Comparison of ENCODE assay signal across 8 mouse cellular contexts in genomic region chr8:120046258-120047020, GRCm38 (mm10). TPM values are rescaled to one million over a fixed set of nuclear protein-coding genes. Genes with fewer than 3 reads are reported as not detected.
DNase-seq lines count a peak whose midpoint lies in the region; ATAC-seq and TF ChIP-seq lines count a peak whose summit lies in the region.

No protein-coding gene starts in this region.

- peak; percentile 77; the same call in 1 of the 2 replicates for TF ChIP-seq EP300 in heart, postnatal 0 days (IDR thresholded peaks at IDR 0.05; ENCODE audit: low read depth)

- no peak overlapping the region for H3K9ac ChIP-seq in forebrain, embryonic 16.5 days (replicated peaks; ENCODE audit: low read depth, low read length)
- no peak overlapping the region for H3K9ac ChIP-seq in heart, postnatal 0 days (replicated peaks; ENCODE audit: low read depth, low read length)

- no peaks in the 10 kb centered on the region for H3K36me3 ChIP-seq in forebrain, embryonic 16.5 days (ENCODE audit: control insufficient read depth, insufficient read depth)
- H3K36me3 ChIP-seq in heart, postnatal 0 days (replicated peaks; ENCODE audit: control insufficient read depth, insufficient read depth, low read length): no peaks in the 10 kb centered on the region

- peak; percentile 76 for ATAC-seq in forebrain, embryonic 16.5 days
- peak; percentile 89 for ATAC-seq in heart, postnatal 0 days (ENCODE audit: insufficient read depth, low read depth)

- TF ChIP-seq CTCF in bone marrow, adult 2 months (IDR thresholded peaks at IDR 0.05; ENCODE audit: control insufficient read depth, insufficient read depth, low read length): no peak
- no peak for TF ChIP-seq CTCF in heart, postnatal 0 days (IDR thresholded peaks at IDR 0.05; ENCODE audit: low read depth)

- no peaks in the 10 kb centered on the region for H3K27me3 ChIP-seq in forebrain, embryonic 16.5 days (replicated peaks; ENCODE audit: control insufficient read depth, insufficient read depth, low read length)
- peaks cover 5% of the 10 kb centered on the region; the same call in 1 of the 2 replicates for H3K27me3 ChIP-seq in heart, postnatal 0 days (ENCODE audit: control insufficient read depth, insufficient read depth, low read length)

- DNase-seq in 3134 (ENCODE audit: extremely low read depth, insufficient read length, low spot score): peak; percentile 79
- DNase-seq in heart, postnatal 0 days (ENCODE audit: low spot score): peak; percentile 81
- peak; percentile 61 for DNase-seq in layer of hippocampus, adult 9-10 months (ENCODE audit: low spot score)
- DNase-seq in lung, postnatal 14 days: peak; percentile 69
- peak; percentile 39 to 85 for DNase-seq in urinary bladder, adult 18-20 months (ENCODE audit: low spot score in 2 of 2)
- no peak for DNase-seq in natural killer cell, adult 2 months (ENCODE audit: low spot score in 2 of 2)

- peak overlapping the region; percentile 25 for H3K27ac ChIP-seq in bone marrow, adult 2 months (ENCODE audit: control insufficient read depth, insufficient read depth, low read depth, low read length, poor library complexity)
- H3K27ac ChIP-seq in forebrain, embryonic 16.5 days (ENCODE audit: low read length): peak overlapping the region; percentile 56
- H3K27ac ChIP-seq in heart, postnatal 0 days (ENCODE audit: low read depth): peak overlapping the region; percentile 60

- WGBS in bone marrow, adult 2 months: 81% methylated on average over 14 of the region's 14 CpGs
- 58% methylated on average over 14 of the region's 14 CpGs for whole genome bisulfite sequencing in forebrain, embryonic 16.5 days
- 21% methylated on average over 14 of the region's 14 CpGs for WGBS in heart, postnatal 0 days

- peaks cover 7% of the 10 kb centered on the region for H3K4me1 ChIP-seq in bone marrow, adult 2 months (ENCODE audit: control insufficient read depth, insufficient read depth, low read length)
- peaks cover 14% of the 10 kb centered on the region for H3K4me1 ChIP-seq in forebrain, embryonic 16.5 days (replicated peaks; ENCODE audit: control insufficient read depth, insufficient read depth, low read length)
- H3K4me1 ChIP-seq in heart, postnatal 0 days (ENCODE audit: control insufficient read depth, insufficient read depth): peaks cover 24% of the 10 kb centered on the region

- no peak overlapping the region for H3K4me3 ChIP-seq in bone marrow, adult 2 months (replicated peaks; ENCODE audit: control insufficient read depth, low read depth, low read length)
- H3K4me3 ChIP-seq in forebrain, embryonic 16.5 days (replicated peaks; ENCODE audit: low read length): no peak overlapping the region
- H3K4me3 ChIP-seq in heart, postnatal 0 days (ENCODE audit: low read depth, low read length): no peak overlapping the region

- no peaks in the 10 kb centered on the region for H3K9me3 ChIP-seq in forebrain, embryonic 16.5 days (ENCODE audit: control insufficient read depth, low read length)
- H3K9me3 ChIP-seq in heart, postnatal 0 days (replicated peaks; ENCODE audit: control insufficient read depth, low read length): no peaks in the 10 kb centered on the region

- H3K4me2 ChIP-seq in forebrain, embryonic 16.5 days (ENCODE audit: low read length): no peak overlapping the region
- H3K4me2 ChIP-seq in heart, postnatal 0 days (ENCODE audit: low read depth, low read length): no peak overlapping the region

- TF ChIP-seq POLR2A in bone marrow, adult 2 months (IDR thresholded peaks at IDR 0.05; ENCODE audit: borderline replicate concordance, control insufficient read depth, low read depth, low read length): no peak

RNA-seq across cellular contexts. Expression of gene Crispld2, which starts 54.2 kb away (rescaled TPM):
- 4.9 and 17.2 TPM in 2 replicates for polyA plus RNA-seq in bone marrow, adult 2 months (2011; ENCODE audit: insufficient read depth, insufficient read length, low replicate concordance, missing spikeins)
- 1.2 and 1.5 TPM in 2 replicates for polyA plus RNA-seq in forebrain, embryonic 16.5 days (2015; fragmentation: Nextera tagmentation; extraction: Ambion mirVana)
- total RNA-seq in heart, postnatal 0 days (2014; rRNA removed; ENCODE audit: low replicate concordance): 5.4 and 15.5 TPM in 2 replicates
- 2.5 and 2.6 TPM in 2 replicates for polyA plus RNA-seq in heart, postnatal 0 days (2015; fragmentation: Nextera tagmentation; extraction: Ambion mirVana)

RNA-seq across cellular contexts. Expression of gene Zdhhc7, which starts 54.8 kb away (rescaled TPM):
- polyA plus RNA-seq in bone marrow, adult 2 months (2011; ENCODE audit: insufficient read depth, insufficient read length, low replicate concordance, missing spikeins): 8.6 and 18.7 TPM in 2 replicates
- 28.9 and 29.7 TPM in 2 replicates for polyA plus RNA-seq in forebrain, embryonic 16.5 days (2015; fragmentation: Nextera tagmentation; extraction: Ambion mirVana)
- total RNA-seq in heart, postnatal 0 days (2014; rRNA removed; ENCODE audit: low replicate concordance): 57.6 and 86.8 TPM in 2 replicates
- 33.5 and 35.2 TPM in 2 replicates for polyA plus RNA-seq in heart, postnatal 0 days (2015; fragmentation: Nextera tagmentation; extraction: Ambion mirVana)

Comparison
In these comparisons a context has a peak if more than half of its experiments do, and no peak if none do; other contexts are left out.
1. DNase-seq: peak in 3134 (single experiment), heart, postnatal 0 days (single experiment), layer of hippocampus, adult 9-10 months (single experiment), lung, postnatal 14 days (single experiment) and urinary bladder, adult 18-20 months (2 of 2); none in natural killer cell, adult 2 months (0 of 2).
2. Peak in every context shown above with its lines, with median percentiles within 50 percentile points of each other: H3K27ac ChIP-seq.